In genomic region chr2:122628976-122629375, GRCm38 (mm10) we compare ENCODE assay signal across 8 mouse cellular contexts. TPM values are rescaled to one million over a fixed set of nuclear protein-coding genes. Genes with fewer than 3 reads are reported as not detected.
DNase-seq lines count a peak whose midpoint lies in the region; ATAC-seq and TF ChIP-seq lines count a peak whose summit lies in the region.

No protein-coding gene starts in this region.

- H3K9ac ChIP-seq in liver, adult 2 months (ENCODE audit: low read depth, low read length) = no peak overlapping the region
- H3K9ac ChIP-seq in neural tube, embryonic 15.5 days (replicated peaks) = no peak overlapping the region

- intact Hi-C loops in gastrocnemius, adult 2 months (cut with DNase I) = loop anchor here (1.0 to 10.0 kb wide), 2 partner anchors 60 to 284 kb away; no protein-coding TSS in a partner anchor

- TF ChIP-seq CTCF in Patski (IDR thresholded peaks at IDR 0.05) = peak; percentile 90
- TF ChIP-seq CTCF in gastrocnemius, adult 2 months (IDR thresholded peaks at IDR 0.05) = peak; percentile 86
- peak; percentile 86 for TF ChIP-seq CTCF in liver, adult 2 months (IDR thresholded peaks at IDR 0.05; ENCODE audit: low read depth, low read length)

- H3K27me3 ChIP-seq in Patski = peaks cover 27% of the 10 kb centered on the region
- H3K27me3 ChIP-seq in liver, adult 2 months (ENCODE audit: control insufficient read depth, insufficient read depth, low read length) = no peaks in the 10 kb centered on the region
- no peaks in the 10 kb centered on the region for H3K27me3 ChIP-seq in neural tube, embryonic 15.5 days (replicated peaks)

- peak overlapping the region; percentile 37 for H3K4me2 ChIP-seq in neural tube, embryonic 15.5 days

- peaks cover 4% of the 10 kb centered on the region; the same call in 1 of the 2 replicates for H3K4me1 ChIP-seq in liver, adult 2 months (ENCODE audit: control insufficient read depth, insufficient read depth, low read length)
- H3K4me1 ChIP-seq in neural tube, embryonic 15.5 days = peaks cover 16% of the 10 kb centered on the region

- no peak for ATAC-seq in Patski
- no peak for ATAC-seq in neural tube, embryonic 15.5 days (ENCODE audit: low FRiP score)

- TF ChIP-seq POLR2A in liver, adult 2 months (IDR thresholded peaks at IDR 0.05; ENCODE audit: extremely low read depth, insufficient read depth, low read length) = no peak

- CTCF ChIA-PET in Patski (lab: Charles Lee) = interaction anchor here (0.6 to 1.9 kb wide), 14 partner anchors 11 to 433 kb away, joined by 3 to 15 read pairs (median 4); no protein-coding TSS in a partner anchor

- H3K9me3 ChIP-seq in neural tube, embryonic 15.5 days (replicated peaks) = no peaks in the 10 kb centered on the region

- peaks cover 4% of the 10 kb centered on the region; the same call in 1 of the 2 replicates for H3K79me2 ChIP-seq in liver, adult 2 months (ENCODE audit: control insufficient read depth, insufficient read depth, low read length)

- H3K27ac ChIP-seq in gastrocnemius, adult 2 months = no peak overlapping the region
- H3K27ac ChIP-seq in liver, adult 2 months (replicated peaks; ENCODE audit: insufficient read depth, low read depth, low read length) = no peak overlapping the region
- H3K27ac ChIP-seq in neural tube, embryonic 15.5 days (replicated peaks) = no peak overlapping the region

- POLR2A ChIA-PET in Patski (lab: Charles Lee) = interaction anchor here (0.6 kb wide), 1 partner anchor 80 kb away, joined by 4 read pairs; no protein-coding TSS in a partner anchor

- WGBS in liver, adult 2 months = 0% methylated on average over 7 of the region's 7 CpGs
- WGBS in neural tube, embryonic 15.5 days = under 1% methylated on average over 7 of the region's 7 CpGs

- peak overlapping the region; percentile 40 for H3K4me3 ChIP-seq in gastrocnemius, adult 2 months
- H3K4me3 ChIP-seq in liver, adult 2 months (ENCODE audit: insufficient read depth, low read depth, low read length) = no peak overlapping the region
- H3K4me3 ChIP-seq in neural tube, embryonic 15.5 days (replicated peaks) = no peak overlapping the region

- in situ Hi-C loops in Patski (cut with MboI; ENCODE audit: low pct_unique_long_range_greater_than_20kb) = loop anchor here (10.0 kb wide), 2 partner anchors 244 to 434 kb away; no protein-coding TSS in a partner anchor

- DNase-seq in 416B (ENCODE audit: low read depth) (peak; percentile 87), Patski (ENCODE audit: low read depth, low spot score) (no peak)
- peak; percentile 56 to 82 for DNase-seq in cerebellum, postnatal 4 days (ENCODE audit: low spot score in 2 of 2)
- peak; percentile 80 for DNase-seq in gastrocnemius, adult 2 months
- peak; percentile 79 to 84 for DNase-seq in kidney, adult 8-10 months
- DNase-seq in liver, adult 2 months (ENCODE audit: extremely low read depth, low read depth, low spot score) = peak; percentile 75
- DNase-seq in thymus, postnatal 10 days (ENCODE audit: low spot score in 2 of 2) = peak; percentile 29 to 65

- H3K36me3 ChIP-seq in liver, adult 2 months (ENCODE audit: control insufficient read depth, insufficient read depth, low read length) = peaks cover 8% of the 10 kb centered on the region; the same call in 1 of the 2 replicates
- H3K36me3 ChIP-seq in neural tube, embryonic 15.5 days = peaks cover 15% of the 10 kb centered on the region

RNA-seq across cellular contexts. Expression of gene AA467197, which starts 7.8 kb away (rescaled TPM):
- polyA plus RNA-seq in Patski (2021) = 0.68 TPM
- total RNA-seq in gastrocnemius, adult 2 months (2021) = under 1 TPM in 1 of 2 experiments, not detected in 1; 0.54 TPM
- total RNA-seq in liver, adult 2 months (2014; rRNA removed) = not detected in 2 replicates
- not detected in 2 replicates for polyA plus RNA-seq in liver, adult 2 months (2012; rRNA removed)
- polyA plus RNA-seq in neural tube, embryonic 15.5 days (2015; fragmentation: Nextera tagmentation; extraction: Ambion mirVana) = 1.1 and 5.5 TPM in 2 replicates

RNA-seq across cellular contexts. Expression of gene Gatm, which starts 17.9 kb away (rescaled TPM):
- polyA plus RNA-seq in Patski (2021) = 0.39 TPM
- total RNA-seq in gastrocnemius, adult 2 months (2021) = 1 to 10 TPM; 3.9 to 4.5 TPM
- 11.9 and 13.6 TPM in 2 replicates for total RNA-seq in liver, adult 2 months (2014; rRNA removed)
- polyA plus RNA-seq in liver, adult 2 months (2012; rRNA removed) = 3.2 and 9.9 TPM in 2 replicates
- 41.3 and 45.0 TPM in 2 replicates for polyA plus RNA-seq in neural tube, embryonic 15.5 days (2015; fragmentation: Nextera tagmentation; extraction: Ambion mirVana)
